Mouse (Mus musculus): ENCODE measurements around the gene Nktr. TPM values are rescaled to one million over a fixed set of nuclear protein-coding genes. Genes with fewer than 3 reads are reported as not detected.

The Nktr gene
- total and polyA plus RNA-seq, 3 experiments = 32.4 to 70.7 (median 34.3) TPM

DNA sequence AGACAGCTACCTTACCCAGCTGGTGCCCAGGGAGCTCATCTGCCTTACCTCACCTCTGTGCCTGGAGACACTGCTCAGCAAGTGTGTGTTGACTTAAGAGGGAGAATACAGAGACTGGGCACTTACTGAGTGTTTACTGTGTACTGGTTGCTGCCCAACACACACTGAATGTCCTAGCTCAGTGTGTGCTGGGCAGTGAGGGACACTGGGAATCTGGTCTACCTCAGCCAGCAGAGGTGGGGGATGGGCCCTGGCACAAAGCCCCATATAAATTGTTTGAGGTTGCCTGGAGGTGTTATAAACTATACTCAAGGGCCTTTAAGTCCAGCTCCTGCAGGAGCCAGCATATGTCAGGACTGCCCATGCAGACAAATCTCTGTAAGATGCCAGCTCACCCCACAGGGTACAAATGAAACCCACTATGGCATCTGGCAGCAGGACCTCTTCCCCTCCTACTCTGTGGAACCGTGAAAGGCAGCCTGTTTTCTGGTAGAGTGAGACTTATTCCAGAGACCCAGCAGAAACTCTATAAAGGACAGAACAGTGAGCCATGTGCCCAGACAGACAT, 76.1 kb downstream of the Nktr start:
- TF ChIP-seq MEF2A (IDR thresholded peaks at IDR 0.05; ENCODE audit: extremely low read depth, insufficient replicate concordance, low read depth, low read length, poor library complexity, severe bottlenecking) (no peak), UBTF (IDR thresholded peaks at IDR 0.05; ENCODE audit: borderline replicate concordance, insufficient read depth, low read depth, low read length) (no peak), ZKSCAN1 (IDR thresholded peaks at IDR 0.05; ENCODE audit: low read depth, low read length) (no peak), EP300 (IDR thresholded peaks at IDR 0.05; ENCODE audit: low read depth in 1 of 2, low read length in 2 of 2) (no peak), E2F4 (IDR thresholded peaks at IDR 0.05; ENCODE audit: borderline replicate concordance, low read depth, low read length) (no peak), MYB (IDR thresholded peaks at IDR 0.05; ENCODE audit: low read depth, low read length) (no peak)
- no peak overlapping the region for H3K9ac ChIP-seq (ENCODE audit: control insufficient read depth, low read depth, low read length, poor library complexity, severe bottlenecking)
- no peaks in the 10 kb centered on the region for H3K9me3 ChIP-seq (replicated peaks; ENCODE audit: insufficient read depth, low read length)
- no peaks in the 10 kb centered on the region for H3K79me2 ChIP-seq (ENCODE audit: control insufficient read depth, insufficient read depth, low read length, poor library complexity)
- no peak for DNase-seq (ENCODE audit: low read depth, low spot score)
- H3K36me3 ChIP-seq (ENCODE audit: control insufficient read depth in 1 of 2, insufficient read depth in 2 of 2, low read length in 2 of 2) = no peaks in the 10 kb centered on the region
- no peaks in the 10 kb centered on the region for H3K27me3 ChIP-seq (ENCODE audit: control insufficient read depth in 1 of 2, insufficient read depth in 2 of 2, low read length in 2 of 2)
- no peaks in the 10 kb centered on the region for H3K4me1 ChIP-seq (ENCODE audit: control insufficient read depth in 1 of 2, insufficient read depth in 2 of 2, low read length in 2 of 2)
- H3K27ac ChIP-seq (ENCODE audit: control insufficient read depth, low read depth, low read length) = no peak overlapping the region
- no peak overlapping the region for H3K4me3 ChIP-seq (ENCODE audit: control insufficient read depth in 1 of 2, insufficient read depth in 1 of 2, low read depth in 2 of 2, low read length in 2 of 2)

DNA sequence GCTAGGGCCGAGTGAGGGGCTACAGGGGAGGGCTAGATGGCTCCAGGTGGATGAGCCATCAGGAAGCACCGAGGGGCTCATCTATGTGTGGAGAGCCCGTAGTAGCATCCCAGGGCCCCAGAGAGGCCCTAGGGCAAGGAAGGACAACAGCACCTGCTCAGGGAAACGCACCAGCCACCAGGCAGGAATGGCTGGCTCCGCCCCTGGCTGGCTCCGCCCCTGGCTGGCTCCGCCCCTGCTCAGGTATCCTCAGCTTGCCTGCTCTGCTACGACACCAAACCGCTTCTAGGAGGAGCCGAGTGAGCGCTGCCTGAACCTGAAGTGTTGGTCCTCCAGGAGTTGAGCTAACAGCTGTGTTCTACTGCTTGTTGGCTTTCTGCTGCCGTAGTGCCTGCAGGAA, 78.8 kb downstream of the Nktr start:
- Histone ChIP-seq H3K4me3 (ENCODE audit: control insufficient read depth in 1 of 2, insufficient read depth in 1 of 2, low read depth in 2 of 2, low read length in 2 of 2) (no peak overlapping the region), H3K79me2 (ENCODE audit: control insufficient read depth, insufficient read depth, low read length, poor library complexity) (no peaks in the 10 kb centered on the region), H3K9me3 (replicated peaks; ENCODE audit: insufficient read depth, low read length) (no peaks in the 10 kb centered on the region), H3K27ac (ENCODE audit: control insufficient read depth, low read depth, low read length) (no peak overlapping the region), H3K36me3 (ENCODE audit: control insufficient read depth in 1 of 2, insufficient read depth in 2 of 2, low read length in 2 of 2) (no peaks in the 10 kb centered on the region), H3K9ac (ENCODE audit: control insufficient read depth, low read depth, low read length, poor library complexity, severe bottlenecking) (no peak overlapping the region), H3K27me3 (ENCODE audit: control insufficient read depth in 1 of 2, insufficient read depth in 2 of 2, low read length in 2 of 2) (no peaks in the 10 kb centered on the region), H3K4me1 (ENCODE audit: control insufficient read depth in 1 of 2, insufficient read depth in 2 of 2, low read length in 2 of 2) (0 out of 4 replicates have a peak, but pooled peaks cover 0 to under 1% of the 10 kb centered on the region in 2 experiments)
- TF ChIP-seq RAD21 (IDR thresholded peaks at IDR 0.05; ENCODE audit: low read depth, low read length) (no peak), KAT2A (conservative IDR thresholded peaks at IDR 0.05; ENCODE audit: low read depth, low read length) (no peak), SIN3A (IDR thresholded peaks at IDR 0.05; ENCODE audit: low read length) (no peak), GATA1 (IDR thresholded peaks at IDR 0.05; ENCODE audit: low read depth, low read length) (no peak), MYC (IDR thresholded peaks at IDR 0.05; ENCODE audit: low read depth, low read length) (no peak), ZC3H11A (IDR thresholded peaks at IDR 0.05; ENCODE audit: low read depth, low read length) (no peak), MEF2A (IDR thresholded peaks at IDR 0.05; ENCODE audit: extremely low read depth, insufficient replicate concordance, low read depth, low read length, poor library complexity, severe bottlenecking) (no peak), ETS1 (IDR thresholded peaks at IDR 0.05; ENCODE audit: low read depth, low read length) (no peak), ELF1 (IDR thresholded peaks at IDR 0.05; ENCODE audit: low read depth, low read length) (no peak), POLR2A (IDR thresholded peaks at IDR 0.05; ENCODE audit: control insufficient read depth in 1 of 2, insufficient read depth in 1 of 2, low read depth in 1 of 2, low read length in 2 of 2, poor library complexity in 1 of 2) (no peak)
- no peak for DNase-seq (ENCODE audit: low read depth, low spot score)

Measured in MEL (cell line).